Mouse (Mus musculus): Measurements from ENCODE around the gene Klc1.

DNA sequence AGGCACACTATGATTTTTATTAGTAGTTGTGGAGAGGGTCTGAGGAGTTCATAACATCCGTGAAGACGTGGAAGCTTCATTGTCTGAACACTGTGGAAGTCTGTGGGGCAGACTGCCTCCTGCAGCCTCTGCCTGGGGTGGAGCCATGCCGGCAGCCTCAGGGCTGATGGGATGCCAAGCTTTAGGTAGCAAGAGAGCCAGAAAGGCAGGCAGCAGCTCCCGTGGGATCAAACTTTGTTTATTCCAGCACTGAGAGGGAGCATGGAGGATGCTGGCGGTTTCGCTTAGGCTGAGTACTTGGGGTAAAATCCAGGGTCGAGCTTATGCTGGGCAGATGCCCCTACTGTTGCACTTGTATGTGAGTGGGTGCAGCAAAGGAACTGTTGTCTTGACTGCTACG, 38.6 kb downstream of the Klc1 start:
- TF ChIP-seq CTCF (IDR thresholded peaks at IDR 0.05; ENCODE audit: borderline replicate concordance, extremely low read depth, insufficient read depth, insufficient read length) (no peak), POLR2A (IDR thresholded peaks at IDR 0.05; ENCODE audit: borderline replicate concordance, extremely low read depth, insufficient read depth, insufficient read length, poor library complexity, severe bottlenecking) (no peak)

Measured in brain, embryonic 14.5 days (tissue).